Mouse (Mus musculus) retina, adult 2 months (tissue): ENCODE measurements around the gene Dnah1.
A peak's percentile ranks its signal among the peaks of the same experiment; 100 is the strongest.

Experiments
- DNase-seq: peaks from one replicate; pipeline ENCODE4 v3.0.0-alpha.2; 2012; ENCODE audit warnings: low read depth, low spot score

Gene Dnah1

GRCm38 (mm10) chr14:31323849-31324792 is at the start of gene Dnah1:
TSS of gene Dnah1 (minus strand) at chr14:31323896.
- DNase-seq, result no peak

- DNase-seq, result no peak
Observed at GRCm38 (mm10) chr14:31369377-31369776, 45.7 kb upstream of the Dnah1 start.

- DNase-seq, result no peak
Observed at GRCm38 (mm10) chr14:31367951-31368350, 44.3 kb upstream of the Dnah1 start.

GRCm38 (mm10) chr14:31365350-31365749 is 41.7 kb upstream of the Dnah1 start:
- no peak for DNase-seq

GRCm38 (mm10) chr14:31364589-31364988 is 40.9 kb upstream of the Dnah1 start:
- no peak for DNase-seq

- DNase-seq, result no peak
Observed at GRCm38 (mm10) chr14:31362236-31362635, 38.5 kb upstream of the Dnah1 start.

- no peak for DNase-seq
Observed at GRCm38 (mm10) chr14:31345367-31345766, 21.7 kb upstream of the Dnah1 start.

- no peak for DNase-seq
Observed at GRCm38 (mm10) chr14:31343241-31343640, 19.5 kb upstream of the Dnah1 start.

- DNase-seq, result no peak
Observed at GRCm38 (mm10) chr14:31337947-31338346, 14.3 kb upstream of the Dnah1 start.

- DNase-seq, result no peak
Observed at GRCm38 (mm10) chr14:31337406-31337805, 13.7 kb upstream of the Dnah1 start.

GRCm38 (mm10) chr14:31336369-31337155 is 12.9 kb upstream of the Dnah1 start, which contains the start of gene Capn7:
TSS of gene Capn7 (plus strand) at chr14:31336638.
- DNase-seq, result peak; percentile 98

GRCm38 (mm10) chr14:31335765-31336164 is 12.1 kb upstream of the Dnah1 start:
- DNase-seq, result no peak

GRCm38 (mm10) chr14:31330957-31331356 is 7.3 kb upstream of the Dnah1 start:
- no peak for DNase-seq

GRCm38 (mm10) chr14:31329741-31330140 is 6.0 kb upstream of the Dnah1 start:
- no peak for DNase-seq

GRCm38 (mm10) chr14:31327681-31328080 is 4.0 kb upstream of the Dnah1 start:
- no peak for DNase-seq

GRCm38 (mm10) chr14:31327196-31327595 is 3.5 kb upstream of the Dnah1 start:
- DNase-seq, result no peak

GRCm38 (mm10) chr14:31326770-31327169 is 3.1 kb upstream of the Dnah1 start:
- DNase-seq, result no peak

GRCm38 (mm10) chr14:31325551-31325950 is 1.9 kb upstream of the Dnah1 start:
- DNase-seq, result no peak

GRCm38 (mm10) chr14:31324851-31325250 is 1.2 kb upstream of the Dnah1 start:
- DNase-seq, result no peak

GRCm38 (mm10) chr14:31323189-31323588 is 507 bp downstream of the Dnah1 start:
- no peak for DNase-seq

- no peak for DNase-seq
Observed at GRCm38 (mm10) chr14:31322191-31322590, 1.5 kb downstream of the Dnah1 start.

GRCm38 (mm10) chr14:31321181-31321580 is 2.5 kb downstream of the Dnah1 start:
- DNase-seq, result no peak
